Mouse (Mus musculus) olfactory bulb, adult 2 months (tissue): ENCODE results near the gene Mad2l1bp.

Source experiments
- CTCF ChIP-seq: fragments of 200-500 bp; IDR thresholded peaks from 2 replicates; pipeline ENCODE4 v1.5.1; 2012; ENCODE audit warnings: low read depth, mild to moderate bottlenecking, low read length, moderate library complexity; ENCODE audit not compliant: insufficient read depth
- POLR2A ChIP-seq: fragments of 200-500 bp; IDR thresholded peaks from 2 replicates; pipeline ENCODE4 v1.6.1; 2012; ENCODE audit warnings: mild to moderate bottlenecking, low read depth, low read length, moderate library complexity; ENCODE audit not compliant: insufficient read depth

- TF ChIP-seq POLR2A (no peak), CTCF (no peak)
Observed at GRCm38 (mm10) chr17:46102608-46103159, 50.7 kb downstream of the Mad2l1bp start.
